Mouse (Mus musculus): ENCODE measurements around the gene Mpp6. TPM values are rescaled to one million over a fixed set of nuclear protein-coding genes. Genes with fewer than 3 reads are reported as not detected.

Mpp6 gene
- polyA plus RNA-seq, 1 experiment from 2014 or later = 75.8 TPM

- H3K27ac ChIP-seq = no peak overlapping the region; the same call in 1 of the 2 replicates
- 66% methylated on average over 3 of the region's 3 CpGs for WGBS
- H3K4me3 ChIP-seq = no peak overlapping the region
- H3K9me3 ChIP-seq (replicated peaks) = no peaks in the 10 kb centered on the region
- peaks cover 4% of the 10 kb centered on the region; the same call in 1 of the 2 replicates for H3K4me1 ChIP-seq
- no peaks in the 10 kb centered on the region for H3K27me3 ChIP-seq (ENCODE audit: low read depth, poor library complexity, severe bottlenecking)
- H3K36me3 ChIP-seq = no peaks in the 10 kb centered on the region
- DNase-seq (ENCODE audit: low spot score) = no peak
These were observed 108.6 kb downstream of the Mpp6 start for GRCm38 (mm10) chr6:50218628-50219027.

DNA sequence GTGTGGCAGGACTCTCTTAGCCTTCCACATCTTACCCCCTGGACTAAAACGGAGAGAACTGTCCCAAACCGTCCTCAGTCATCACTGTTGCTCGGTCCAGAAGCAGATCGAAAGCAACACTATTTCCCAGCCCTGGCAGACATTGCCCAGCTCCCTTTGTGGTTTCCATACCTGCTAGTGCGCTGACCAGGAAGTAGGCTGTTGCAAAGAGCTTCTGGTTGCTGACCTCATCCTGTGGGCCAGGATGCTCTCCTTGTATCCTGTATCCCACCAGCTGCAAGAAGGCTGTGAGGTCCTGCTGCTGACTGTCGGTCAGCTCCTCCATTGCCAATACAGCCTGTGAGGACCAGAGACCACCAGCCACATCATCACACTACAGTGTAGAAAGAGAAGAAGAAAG is 109.0 kb downstream of the Mpp6 start:
- WGBS = 89% methylated on average over 6 of the region's 6 CpGs
- no peak for DNase-seq (ENCODE audit: low spot score)

DNA sequence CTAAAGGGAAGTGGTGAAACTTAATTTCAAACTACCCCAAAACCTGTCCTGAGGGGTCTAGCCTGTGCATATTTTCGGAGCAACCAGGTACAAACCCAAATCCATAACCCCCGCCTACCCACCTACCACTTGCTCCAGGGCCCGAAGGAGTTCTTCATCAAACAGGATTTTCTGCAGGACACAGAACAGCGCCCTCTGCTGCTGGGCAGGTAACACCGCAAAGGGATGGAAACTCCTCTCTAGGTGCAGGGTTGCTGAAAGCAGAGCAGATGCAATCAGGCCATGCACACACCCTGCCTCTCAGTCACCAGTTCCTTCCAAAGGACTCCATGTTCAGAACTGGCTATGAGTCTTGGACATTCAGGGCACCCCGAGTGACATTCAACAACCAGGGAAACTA is 110.8 kb downstream of the Mpp6 start:
- no peak overlapping the region for H3K27ac ChIP-seq
- peak; percentile 58 for DNase-seq (ENCODE audit: low spot score)
- H3K27me3 ChIP-seq (ENCODE audit: low read depth, poor library complexity, severe bottlenecking) = no peaks in the 10 kb centered on the region
- no peaks in the 10 kb centered on the region for H3K36me3 ChIP-seq
- 53% methylated on average over 6 of the region's 6 CpGs for WGBS
- H3K9me3 ChIP-seq (replicated peaks) = no peaks in the 10 kb centered on the region
- peaks cover 4% of the 10 kb centered on the region; the same call in 1 of the 2 replicates for H3K4me1 ChIP-seq
- no peak overlapping the region for H3K4me3 ChIP-seq

More for the DNA sequence above, 109.0 kb downstream of the Mpp6 start:
- H3K4me3 ChIP-seq = no peak overlapping the region
- no peaks in the 10 kb centered on the region for H3K27me3 ChIP-seq (ENCODE audit: low read depth, poor library complexity, severe bottlenecking)
- no peaks in the 10 kb centered on the region for H3K36me3 ChIP-seq
- H3K4me1 ChIP-seq = peaks cover 4% of the 10 kb centered on the region; the same call in 1 of the 2 replicates
- 0 out of 2 replicates have a peak overlapping the region, but pooled peaks have one; percentile 2 for H3K27ac ChIP-seq
- H3K9me3 ChIP-seq (replicated peaks) = no peaks in the 10 kb centered on the region

- H3K4me3 ChIP-seq = no peak overlapping the region
- no peak overlapping the region for H3K27ac ChIP-seq
- DNase-seq (ENCODE audit: low spot score) = no peak
- H3K36me3 ChIP-seq = no peaks in the 10 kb centered on the region
- no peaks in the 10 kb centered on the region for H3K27me3 ChIP-seq (ENCODE audit: low read depth, poor library complexity, severe bottlenecking)
- peaks cover 4% of the 10 kb centered on the region; the same call in 1 of the 2 replicates for H3K4me1 ChIP-seq
- H3K9me3 ChIP-seq (replicated peaks) = no peaks in the 10 kb centered on the region
- WGBS = 66% methylated on average over 5 of the region's 5 CpGs
These were observed 112.3 kb downstream of the Mpp6 start for GRCm38 (mm10) chr6:50222351-50222750.

DNA sequence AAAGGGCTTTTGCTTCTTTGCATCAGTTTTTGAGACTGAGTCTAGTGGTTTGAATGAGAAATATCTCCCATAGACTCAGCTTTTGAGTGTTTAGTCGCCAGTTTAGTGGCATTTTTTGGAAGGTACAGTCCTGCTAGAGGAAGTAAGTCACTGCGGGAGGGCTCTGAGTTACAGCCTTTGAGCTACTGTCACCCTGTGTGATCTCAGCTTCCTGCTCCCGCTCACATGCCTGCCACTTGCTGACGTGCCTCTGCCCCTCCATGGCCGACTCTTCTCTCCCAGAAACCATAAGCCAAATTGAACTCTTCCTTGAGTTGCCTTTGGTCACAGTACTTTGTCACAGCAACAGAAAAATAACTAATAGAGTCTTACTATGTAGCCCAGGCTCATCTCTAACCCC is 112.9 kb downstream of the Mpp6 start:
- Histone ChIP-seq H3K27ac (no peak overlapping the region), H3K4me1 (peaks cover 4% of the 10 kb centered on the region; the same call in 1 of the 2 replicates), H3K36me3 (no peaks in the 10 kb centered on the region), H3K9me3 (replicated peaks) (no peaks in the 10 kb centered on the region), H3K4me3 (no peak overlapping the region), H3K27me3 (ENCODE audit: low read depth, poor library complexity, severe bottlenecking) (no peaks in the 10 kb centered on the region)
- DNase-seq (ENCODE audit: low spot score) = no peak
- WGBS = 81% methylated on average over 5 of the region's 5 CpGs

- Histone ChIP-seq H3K9me3 (replicated peaks) (no peaks in the 10 kb centered on the region), H3K4me1 (peaks cover 2% of the 10 kb centered on the region; the same call in 1 of the 2 replicates), H3K27ac (no peak overlapping the region), H3K27me3 (ENCODE audit: low read depth, poor library complexity, severe bottlenecking) (no peaks in the 10 kb centered on the region), H3K36me3 (no peaks in the 10 kb centered on the region), H3K4me3 (no peak overlapping the region)
- DNase-seq (ENCODE audit: low spot score) = no peak
- 94% methylated on average over 4 of the region's 4 CpGs for WGBS
These were observed 113.6 kb downstream of the Mpp6 start for GRCm38 (mm10) chr6:50223606-50224005.

GRCm38 (mm10) chr6:50225232-50225631 is 115.2 kb downstream of the Mpp6 start:
- Histone ChIP-seq H3K36me3 (no peaks in the 10 kb centered on the region), H3K4me1 (no peaks in the 10 kb centered on the region), H3K27me3 (ENCODE audit: low read depth, poor library complexity, severe bottlenecking) (no peaks in the 10 kb centered on the region), H3K27ac (no peak overlapping the region), H3K9me3 (replicated peaks) (no peaks in the 10 kb centered on the region), H3K4me3 (no peak overlapping the region)
- no peak for DNase-seq (ENCODE audit: low spot score)
- WGBS = 88% methylated on average over 5 of the region's 5 CpGs

- no peak for DNase-seq (ENCODE audit: low spot score)
- Histone ChIP-seq H3K36me3 (no peaks in the 10 kb centered on the region), H3K9me3 (replicated peaks) (no peaks in the 10 kb centered on the region), H3K27me3 (ENCODE audit: low read depth, poor library complexity, severe bottlenecking) (no peaks in the 10 kb centered on the region), H3K4me3 (no peak overlapping the region), H3K4me1 (no peaks in the 10 kb centered on the region), H3K27ac (no peak overlapping the region)
- 82% methylated on average over 5 of the region's 5 CpGs for WGBS
These were observed 118.1 kb downstream of the Mpp6 start for GRCm38 (mm10) chr6:50228180-50228579.

GRCm38 (mm10) chr6:50231288-50231687 is 121.2 kb downstream of the Mpp6 start:
- no peak for DNase-seq (ENCODE audit: low spot score)
- H3K27ac ChIP-seq = no peak overlapping the region
- WGBS = 94% methylated on average over 5 of the region's 5 CpGs
- H3K4me1 ChIP-seq = no peaks in the 10 kb centered on the region
- no peaks in the 10 kb centered on the region for H3K27me3 ChIP-seq (ENCODE audit: low read depth, poor library complexity, severe bottlenecking)
- H3K36me3 ChIP-seq = no peaks in the 10 kb centered on the region
- H3K9me3 ChIP-seq (replicated peaks) = no peaks in the 10 kb centered on the region
- H3K4me3 ChIP-seq = no peak overlapping the region

DNA sequence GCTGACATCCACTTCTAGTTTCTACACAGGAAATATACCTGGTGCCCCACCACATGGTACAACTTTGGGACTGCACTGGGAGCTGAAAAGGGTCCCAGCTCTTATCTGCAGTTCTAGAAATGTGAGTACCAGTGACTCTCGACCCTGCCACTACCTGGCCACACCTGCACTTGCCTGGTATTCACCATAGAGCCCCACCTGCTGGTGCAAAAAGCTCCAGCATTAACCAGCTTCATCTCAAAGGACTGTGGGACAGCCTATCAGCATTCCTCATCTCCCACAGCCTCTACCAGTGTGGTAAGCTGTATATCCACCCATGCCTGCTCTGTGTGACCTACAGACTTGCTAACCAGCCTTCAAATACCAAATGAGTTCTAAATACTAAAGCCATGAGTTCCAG is 122.9 kb downstream of the Mpp6 start:
- Histone ChIP-seq H3K27ac (no peak overlapping the region), H3K4me1 (no peaks in the 10 kb centered on the region), H3K4me3 (no peak overlapping the region), H3K27me3 (ENCODE audit: low read depth, poor library complexity, severe bottlenecking) (no peaks in the 10 kb centered on the region), H3K36me3 (no peaks in the 10 kb centered on the region), H3K9me3 (replicated peaks) (no peaks in the 10 kb centered on the region)
- 75% methylated on average over 1 of the region's 1 CpGs for WGBS
- no peak for DNase-seq (ENCODE audit: low spot score)

- no peak for DNase-seq (ENCODE audit: low spot score)
- H3K36me3 ChIP-seq = no peaks in the 10 kb centered on the region
- H3K4me1 ChIP-seq = no peaks in the 10 kb centered on the region
- 71% methylated on average over 2 of the region's 2 CpGs for WGBS
- no peaks in the 10 kb centered on the region for H3K9me3 ChIP-seq (replicated peaks)
- no peaks in the 10 kb centered on the region for H3K27me3 ChIP-seq (ENCODE audit: low read depth, poor library complexity, severe bottlenecking)
- no peak overlapping the region for H3K27ac ChIP-seq
- H3K4me3 ChIP-seq = no peak overlapping the region
These were observed 127.9 kb downstream of the Mpp6 start for GRCm38 (mm10) chr6:50237963-50238362.

GRCm38 (mm10) chr6:50239902-50240301 is 129.9 kb downstream of the Mpp6 start:
- DNase-seq (ENCODE audit: low spot score) = no peak
- Histone ChIP-seq H3K4me1 (no peaks in the 10 kb centered on the region), H3K4me3 (no peak overlapping the region), H3K27ac (no peak overlapping the region), H3K9me3 (replicated peaks) (no peaks in the 10 kb centered on the region), H3K36me3 (no peaks in the 10 kb centered on the region), H3K27me3 (ENCODE audit: low read depth, poor library complexity, severe bottlenecking) (no peaks in the 10 kb centered on the region)
- 84% methylated on average over 2 of the region's 2 CpGs for WGBS

DNA sequence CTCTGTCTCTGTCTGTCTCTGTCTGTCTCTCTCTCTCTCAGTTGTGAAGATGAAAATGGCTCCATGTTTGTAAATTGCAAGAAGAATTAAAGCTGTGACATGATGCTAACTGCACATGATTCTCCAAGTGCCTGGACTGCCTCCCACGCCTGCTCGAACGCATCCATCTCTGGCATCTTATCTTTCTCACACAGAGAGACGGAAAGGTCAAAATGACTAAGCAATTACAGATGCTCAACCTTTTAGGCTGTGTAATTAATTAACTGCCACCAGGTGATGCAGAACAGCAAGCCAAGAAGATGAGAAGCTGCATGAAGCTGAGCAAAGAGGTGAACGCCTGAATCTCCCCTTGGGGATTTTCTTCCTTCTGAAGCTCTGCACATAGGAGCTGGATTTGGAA is 130.4 kb downstream of the Mpp6 start:
- DNase-seq (ENCODE audit: low spot score) = no peak
- H3K27me3 ChIP-seq (ENCODE audit: low read depth, poor library complexity, severe bottlenecking) = no peaks in the 10 kb centered on the region
- no peaks in the 10 kb centered on the region for H3K4me1 ChIP-seq
- no peaks in the 10 kb centered on the region for H3K9me3 ChIP-seq (replicated peaks)
- no peaks in the 10 kb centered on the region for H3K36me3 ChIP-seq
- no peak overlapping the region for H3K4me3 ChIP-seq
- 41% methylated on average over 5 of the region's 5 CpGs for WGBS
- H3K27ac ChIP-seq = no peak overlapping the region

DNA sequence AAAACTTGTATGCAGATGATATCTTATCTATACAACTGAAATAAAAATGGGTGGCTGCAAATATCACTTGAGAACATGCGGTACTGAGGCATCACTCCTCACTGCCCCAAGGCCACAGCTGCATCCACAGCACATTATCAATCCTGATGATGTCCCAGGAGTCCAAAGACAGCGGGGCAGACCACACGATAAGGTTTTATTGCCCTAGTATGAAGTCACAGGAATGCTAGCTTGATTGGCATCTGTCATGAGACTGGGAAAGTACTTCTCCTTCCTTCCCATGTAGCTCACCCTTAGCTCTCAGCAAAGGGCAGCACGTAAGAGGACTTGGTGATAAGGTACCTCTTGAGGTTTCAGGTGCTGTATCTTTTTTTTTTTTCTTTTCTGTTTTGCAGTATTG is 134.1 kb downstream of the Mpp6 start:
- H3K4me1 ChIP-seq = no peaks in the 10 kb centered on the region
- H3K36me3 ChIP-seq = no peaks in the 10 kb centered on the region
- WGBS = 83% methylated on average over 4 of the region's 4 CpGs
- H3K4me3 ChIP-seq = no peak overlapping the region
- H3K27ac ChIP-seq = no peak overlapping the region
- no peaks in the 10 kb centered on the region for H3K9me3 ChIP-seq (replicated peaks)
- no peak for DNase-seq (ENCODE audit: low spot score)
- no peaks in the 10 kb centered on the region for H3K27me3 ChIP-seq (ENCODE audit: low read depth, poor library complexity, severe bottlenecking)

Measured in limb, embryonic 10.5 days (tissue).